Mouse (Mus musculus) kidney, adult 8-10 months (tissue): ENCODE measurements around the gene Edem1.

ENCODE experiments used
- DNase-seq, 2 experiments: peaks; one replicate each; pipeline ENCODE4 v3.0.0; 2022

The Edem1 gene

GRCm38 (mm10) chr6:108828234-108828868 lies at the start of gene Edem1:
Edem1 (plus strand) TSS chr6:108828641.
- DNase-seq = peak; percentile 99

GRCm38 (mm10) chr6:108781865-108782264 lies 46.6 kb upstream of the Edem1 start:
- DNase-seq = no peak

- peak; percentile 93 to 95 for DNase-seq
These were observed 45.8 kb upstream of the Edem1 start, which contains the start of gene Arl8b for GRCm38 (mm10) chr6:108782526-108783183. Arl8b (plus strand) TSS chr6:108783099.

DNA sequence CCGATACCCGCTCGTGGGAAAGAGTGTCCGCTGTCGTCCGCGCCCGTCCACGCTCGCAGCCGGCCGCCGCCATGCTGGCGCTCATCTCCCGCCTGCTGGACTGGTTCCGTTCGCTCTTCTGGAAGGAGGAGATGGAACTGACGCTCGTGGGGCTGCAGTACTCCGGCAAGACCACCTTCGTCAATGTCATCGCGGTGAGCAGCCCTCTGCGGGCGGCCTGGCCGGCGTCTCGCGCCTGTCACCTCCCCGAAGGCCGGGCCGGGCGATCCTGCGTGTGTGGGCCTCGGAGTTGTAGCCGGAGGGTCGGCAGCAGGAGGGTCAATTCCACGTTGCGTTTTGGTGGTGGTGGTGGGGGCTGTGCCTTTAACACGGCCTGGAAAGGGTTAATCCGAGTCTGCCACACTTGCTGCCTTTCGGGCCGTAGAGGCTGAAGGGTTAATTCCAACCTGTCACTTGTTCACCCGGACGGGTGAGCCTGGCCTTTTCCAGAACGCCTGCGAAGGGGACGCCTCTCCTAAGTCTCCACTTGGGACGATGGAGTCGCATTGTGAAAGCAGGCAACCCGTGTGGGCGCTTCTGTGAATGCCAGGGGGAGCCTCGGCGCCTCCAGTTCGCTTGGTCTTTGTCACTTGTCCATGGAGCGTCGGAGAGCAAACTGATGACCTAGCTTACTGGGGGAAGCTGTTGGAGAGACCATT lies 45.1 kb upstream of the Edem1 start:
- DNase-seq = peak; percentile 18 to 25

DNA sequence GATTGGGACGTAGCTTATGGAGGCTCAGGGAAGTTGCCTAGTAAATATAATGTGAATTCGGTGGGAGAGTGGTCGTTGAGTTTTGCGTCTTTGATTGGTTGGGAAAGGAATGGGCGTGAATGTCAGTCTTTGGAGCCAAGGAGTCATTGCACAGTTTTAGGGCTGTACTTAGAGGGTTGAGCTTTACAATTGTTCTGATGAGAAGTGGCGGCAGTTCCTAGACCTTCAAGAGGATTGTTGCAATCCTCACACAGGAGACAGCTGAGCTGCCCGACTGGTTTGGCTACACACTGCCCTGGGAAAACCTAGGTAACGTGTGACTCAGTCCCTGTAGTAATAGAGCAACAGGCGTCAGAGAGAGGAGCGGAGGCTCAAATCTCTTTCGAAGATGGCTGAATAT lies 44.4 kb upstream of the Edem1 start:
- DNase-seq = no peak

GRCm38 (mm10) chr6:108784796-108785195 lies 43.6 kb upstream of the Edem1 start:
- no peak for DNase-seq

DNA sequence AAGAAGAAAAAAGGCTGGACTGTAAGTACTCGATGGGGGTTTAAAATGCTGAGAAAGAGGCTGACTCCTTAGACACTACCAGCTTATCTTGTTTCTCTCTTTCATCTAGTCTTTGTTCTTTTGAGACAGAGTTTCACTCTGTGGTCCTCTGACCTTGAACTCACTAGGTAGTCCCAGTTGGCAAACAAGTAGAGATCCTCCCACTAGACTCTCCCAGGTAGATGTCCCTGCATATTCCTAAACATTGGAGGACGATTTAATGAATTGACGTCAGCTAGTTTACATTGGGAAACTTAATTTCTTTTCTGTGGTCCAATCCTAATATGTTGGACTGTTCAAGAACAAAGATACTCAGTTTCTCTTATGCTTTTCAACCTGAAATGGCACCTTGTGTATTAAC lies 42.9 kb upstream of the Edem1 start:
- DNase-seq = no peak

GRCm38 (mm10) chr6:108791498-108791897 lies 36.9 kb upstream of the Edem1 start:
- no peak for DNase-seq

GRCm38 (mm10) chr6:108795912-108796311 lies 32.5 kb upstream of the Edem1 start:
- DNase-seq = no peak

DNA sequence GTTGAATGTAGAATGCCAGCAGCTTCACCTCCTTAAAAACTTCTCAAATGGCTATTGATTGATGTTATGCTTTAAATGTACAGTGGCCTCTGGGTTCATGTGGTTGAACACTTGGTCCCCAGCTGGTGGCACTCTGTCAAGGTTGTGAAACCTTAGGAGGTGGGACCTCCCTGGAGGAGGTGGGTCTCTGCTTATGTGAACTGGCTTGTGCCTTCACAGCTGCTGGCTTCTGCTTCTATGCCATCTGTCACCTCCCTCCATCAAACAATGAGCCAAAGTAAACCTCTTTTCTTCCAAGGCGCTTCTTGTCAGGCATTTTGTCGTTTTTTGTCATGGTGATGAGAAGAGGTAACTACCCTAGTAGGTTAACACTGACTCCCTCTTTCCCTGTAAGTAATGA lies 31.7 kb upstream of the Edem1 start:
- no peak for DNase-seq

DNA sequence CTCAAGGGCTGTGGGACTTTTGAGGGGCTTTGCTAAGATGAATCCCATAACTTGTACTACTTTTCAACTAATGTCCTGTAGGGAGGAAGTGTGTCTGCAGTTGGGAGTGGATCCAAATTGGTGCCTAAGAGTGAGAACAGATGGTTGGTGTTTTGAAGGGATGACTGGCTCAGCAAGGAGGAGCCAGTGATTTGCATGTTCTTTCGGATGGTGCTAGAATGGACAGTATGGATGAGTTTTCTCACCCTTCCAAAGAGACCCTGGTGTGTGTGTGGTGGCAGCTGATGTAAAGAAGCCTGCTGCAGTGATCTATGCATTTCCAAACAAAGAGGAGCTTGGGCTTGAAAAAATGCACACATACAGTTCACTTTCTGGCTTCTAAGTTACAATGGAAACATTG lies 23.2 kb upstream of the Edem1 start:
- DNase-seq = no peak

DNA sequence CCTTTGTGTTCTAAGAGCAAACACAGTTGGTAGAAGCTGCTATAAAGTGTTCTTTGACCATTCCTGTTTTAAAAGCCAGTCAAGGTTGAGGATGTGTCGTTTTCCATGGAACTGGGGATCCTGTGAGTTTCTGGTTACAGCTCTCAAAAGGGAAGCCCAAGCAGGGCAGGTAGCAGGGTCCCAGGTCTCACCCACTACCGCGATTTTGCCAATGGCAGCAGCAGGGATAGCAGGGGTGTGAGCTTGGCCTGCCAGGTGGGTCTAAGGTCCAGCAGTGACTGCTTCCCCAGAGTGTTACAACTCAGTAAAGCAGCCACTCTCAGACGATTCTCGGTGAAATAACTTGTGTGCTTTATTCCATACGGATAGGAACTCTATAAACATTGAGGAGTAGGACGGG lies 22.6 kb upstream of the Edem1 start:
- DNase-seq = no peak

- DNase-seq = no peak
These were observed 21.0 kb upstream of the Edem1 start for GRCm38 (mm10) chr6:108807446-108807845.

DNA sequence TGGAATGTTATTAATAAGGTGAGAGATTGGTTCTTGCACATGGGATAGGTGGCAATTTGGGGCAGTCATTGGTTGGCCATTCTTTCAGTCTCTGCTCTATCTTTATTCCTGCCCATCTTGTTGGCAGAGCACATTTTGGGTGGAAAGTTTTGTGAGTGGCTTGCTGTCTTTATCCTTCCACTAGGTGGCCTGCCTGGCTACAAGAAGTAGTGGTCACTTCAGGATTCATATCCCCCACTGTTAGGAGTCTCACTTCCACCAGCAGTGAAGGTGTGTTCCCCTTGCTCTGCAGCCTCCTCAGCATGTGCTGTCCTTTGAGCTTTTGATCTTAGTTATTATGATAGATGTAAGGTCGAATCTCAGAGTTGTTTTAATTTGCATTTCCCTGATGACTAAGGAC lies 19.7 kb upstream of the Edem1 start:
- no peak for DNase-seq

DNA sequence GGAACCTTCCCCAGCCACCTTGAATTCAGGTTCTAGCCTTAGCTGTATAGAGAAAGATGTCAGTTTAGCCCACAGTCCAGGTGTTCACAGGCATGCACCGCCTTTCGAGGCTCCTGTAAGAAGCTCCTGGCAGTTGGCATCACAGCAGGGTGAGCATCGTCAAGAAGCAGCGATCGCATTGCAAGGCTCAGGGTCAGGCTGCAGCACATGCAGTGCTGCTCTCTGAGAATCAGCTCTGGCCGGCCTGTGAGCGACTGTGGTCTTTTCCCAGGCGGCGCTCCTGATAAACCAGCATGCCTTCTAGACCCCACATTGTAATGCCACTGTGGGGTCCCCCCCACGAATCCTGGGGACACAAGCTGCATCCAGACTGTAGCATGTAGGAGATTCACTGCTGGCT lies 18.2 kb upstream of the Edem1 start:
- DNase-seq = no peak

DNA sequence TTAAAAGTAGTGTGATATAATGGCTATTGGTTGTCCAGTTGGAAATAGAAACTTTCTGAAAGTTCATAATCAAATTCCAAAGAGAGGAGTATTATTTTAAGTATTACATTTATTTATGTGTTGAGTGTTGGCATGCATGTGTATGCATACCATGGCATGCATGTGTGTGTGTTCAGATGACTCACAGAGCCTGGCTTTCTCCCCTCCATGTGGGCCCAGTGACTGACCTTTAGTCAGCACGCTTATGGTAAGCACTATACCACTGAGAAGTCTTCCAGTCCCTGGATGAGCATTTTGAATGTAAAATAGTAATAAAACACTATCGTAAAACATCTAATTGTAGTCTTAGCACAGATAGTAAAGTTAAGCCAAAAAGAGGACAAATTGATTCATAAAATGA lies 16.3 kb upstream of the Edem1 start:
- no peak for DNase-seq

DNA sequence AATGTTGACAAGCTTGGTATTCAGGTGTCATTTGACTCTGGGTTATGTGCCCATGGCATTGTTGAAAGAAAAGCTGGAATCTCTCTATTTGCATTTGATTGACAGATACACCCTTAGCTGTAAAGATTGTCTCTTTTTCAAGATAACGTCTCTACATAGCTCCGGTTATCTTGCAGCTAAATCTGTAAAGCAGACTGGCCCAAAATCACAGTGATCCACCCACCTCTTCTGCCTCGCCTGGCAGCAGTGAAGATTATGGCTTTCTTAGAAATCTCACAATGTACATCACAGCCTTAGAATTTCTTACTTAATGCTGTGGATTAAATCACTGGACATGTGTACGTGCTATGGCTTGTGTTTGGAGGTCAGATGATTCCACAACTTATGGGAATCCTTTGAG lies 10.9 kb upstream of the Edem1 start:
- no peak for DNase-seq

- no peak for DNase-seq
These were observed 3.5 kb upstream of the Edem1 start for GRCm38 (mm10) chr6:108824816-108825545.

DNA sequence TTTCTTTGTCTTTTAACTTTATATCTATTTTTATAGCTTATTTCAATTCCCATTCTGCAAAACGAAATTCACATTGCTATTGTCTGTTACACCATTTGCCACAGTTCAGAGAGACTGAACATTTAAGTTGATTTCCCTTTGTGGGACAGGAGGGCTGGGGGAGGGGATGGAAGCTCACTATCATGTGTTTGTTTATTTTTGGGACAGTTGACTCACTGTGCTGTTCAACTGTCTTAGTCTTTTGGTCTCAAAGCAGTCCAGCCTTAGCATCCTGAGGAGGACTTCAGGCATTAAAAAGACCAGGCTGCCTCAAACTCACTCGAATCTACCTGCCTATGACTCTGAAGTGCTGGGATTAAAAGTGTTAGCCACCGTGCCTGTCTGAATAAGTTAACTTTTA lies 2.4 kb upstream of the Edem1 start:
- DNase-seq = no peak

DNA sequence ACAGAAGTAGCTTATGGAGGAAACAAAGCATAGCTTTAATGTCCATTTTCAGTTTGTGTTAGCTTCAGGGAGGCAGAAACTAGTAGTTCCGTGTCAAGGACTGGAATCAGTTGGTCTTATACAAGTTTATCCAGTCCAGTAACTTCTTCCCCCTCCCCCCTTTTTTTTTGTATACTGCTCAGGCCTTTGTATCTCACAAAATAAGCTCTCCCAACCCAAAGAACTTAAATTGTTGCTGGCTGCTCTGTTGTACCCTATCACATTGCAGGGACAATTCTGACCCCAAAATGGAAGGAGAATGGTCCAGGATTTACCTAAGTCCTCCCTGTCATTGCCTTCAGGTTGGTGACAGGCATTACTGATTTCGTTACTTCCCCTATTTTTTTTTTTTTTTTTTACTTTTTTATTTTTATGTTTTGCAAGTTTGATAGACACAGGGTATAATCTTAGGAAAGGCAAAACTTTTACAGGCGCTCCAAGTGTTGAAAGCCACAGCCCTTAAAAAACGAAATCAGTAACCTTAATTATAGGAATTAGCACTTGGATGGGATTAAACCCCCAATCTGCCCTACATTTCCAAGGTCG lies 1.0 kb upstream of the Edem1 start:
- no peak for DNase-seq

- peak; percentile 12 to 35 for DNase-seq
These were observed 431 bp downstream of the Edem1 start for GRCm38 (mm10) chr6:108828872-108829271.

DNA sequence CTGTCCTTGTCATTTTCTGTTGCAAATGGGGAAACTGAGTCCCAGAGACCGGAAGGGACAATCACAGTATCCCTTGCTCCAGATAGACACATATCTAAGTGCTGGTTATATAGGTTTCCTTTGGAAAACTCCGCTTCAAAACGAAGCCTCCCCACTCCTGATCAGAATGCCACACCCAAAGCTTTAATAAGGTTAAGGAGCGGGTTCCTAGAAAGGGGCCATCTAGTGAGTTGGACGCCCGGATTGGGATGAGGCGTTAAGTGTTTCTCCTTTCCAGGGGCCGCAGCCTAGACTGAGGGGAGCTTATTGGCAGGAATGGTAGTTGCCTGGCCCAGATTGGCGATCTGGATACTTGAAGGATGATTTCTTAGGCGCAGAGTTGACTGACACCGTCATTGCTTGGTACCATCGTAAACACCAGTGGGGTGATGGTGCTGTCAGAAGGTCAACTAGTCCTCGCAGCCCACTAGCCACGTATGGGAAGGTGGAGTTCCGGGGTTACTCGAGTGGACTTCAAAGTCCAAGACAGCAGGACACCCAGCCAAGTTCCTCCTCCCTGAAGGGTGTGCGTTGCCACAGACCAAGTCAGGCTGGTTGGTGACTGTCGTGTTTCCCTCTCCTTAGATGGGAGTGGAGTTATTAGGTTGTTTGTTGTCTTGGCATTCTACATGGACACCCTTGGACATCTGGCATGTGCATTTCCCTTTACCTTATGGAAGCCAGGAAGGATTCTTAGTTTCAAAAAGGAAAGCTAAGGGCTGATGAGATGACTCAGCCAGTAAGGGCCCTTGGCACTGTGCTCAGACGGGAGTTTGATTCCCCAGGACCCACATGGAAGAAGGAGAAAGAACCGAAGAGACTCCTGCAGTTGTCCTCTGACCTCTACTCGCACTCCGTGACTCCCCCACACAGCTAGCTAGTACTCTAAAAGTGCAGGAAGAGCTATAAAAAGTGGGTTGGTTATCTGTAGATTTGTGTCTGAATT lies 1.2 kb downstream of the Edem1 start:
- peak; percentile 68 to 72 for DNase-seq
